Mouse (Mus musculus) ES-Bruce4 (cell line): ENCODE measurements around the gene Ucma.

Experiments
- CTCF ChIP-seq: IDR thresholded peaks from one replicate; pipeline ENCODE4 v1.8.1; 2011; ENCODE audit warnings: low read depth, low read length
- EP300 ChIP-seq: IDR thresholded peaks from 2 replicates; pipeline ENCODE4 v1.6.1; 2011; ENCODE audit warnings: low read depth, low read length; ENCODE audit not compliant: insufficient read depth
- POLR2A ChIP-seq: IDR thresholded peaks from one replicate; pipeline ENCODE4 v1.8.1; 2011; ENCODE audit warnings: low read length; ENCODE audit not compliant: insufficient read depth

GRCm38 (mm10) chr2:5011898-5012490 is 36.1 kb downstream of the Ucma start:
- no peak for TF ChIP-seq POLR2A
- TF ChIP-seq CTCF = no peak
- TF ChIP-seq EP300 = no peak
